Mouse (Mus musculus) c-Kit-positive CD71-positive TER-119-positive erythroid progenitor cells, embryonic 14.5 days (primary cell): ENCODE measurements around the gene Pdss2.
"Not testable (repeated sequence)": the region's sequence is repeated elsewhere in the genome, so short reads cannot be mapped to it uniquely, and the experiment has no call there.

Experiments used
- DNase-seq: peaks from one replicate; pipeline ENCODE4 v3.0.0-alpha.2; 2013; ENCODE audit warnings: low spot score

Pdss2 gene

DNA sequence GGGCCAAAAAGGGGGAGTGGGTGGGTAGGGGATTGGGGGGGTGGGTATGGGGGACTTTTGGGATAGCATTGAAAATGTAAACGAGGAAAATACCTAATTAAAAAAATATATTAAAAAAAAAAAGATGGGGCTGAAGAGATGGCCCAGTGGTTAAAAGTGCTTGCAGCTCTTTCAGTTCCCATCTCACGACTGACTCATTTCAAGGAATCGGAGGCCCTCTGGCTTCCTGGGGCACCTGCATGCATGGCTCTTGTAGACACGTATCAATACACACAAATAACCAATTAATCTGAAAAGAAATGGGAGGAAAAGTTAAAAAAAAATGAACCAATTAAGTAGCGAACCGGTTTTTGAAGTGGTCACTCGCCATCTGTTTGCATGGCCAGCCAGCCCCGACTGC is 155.5 kb downstream of the Pdss2 start:
- DNase-seq = no peak

DNA sequence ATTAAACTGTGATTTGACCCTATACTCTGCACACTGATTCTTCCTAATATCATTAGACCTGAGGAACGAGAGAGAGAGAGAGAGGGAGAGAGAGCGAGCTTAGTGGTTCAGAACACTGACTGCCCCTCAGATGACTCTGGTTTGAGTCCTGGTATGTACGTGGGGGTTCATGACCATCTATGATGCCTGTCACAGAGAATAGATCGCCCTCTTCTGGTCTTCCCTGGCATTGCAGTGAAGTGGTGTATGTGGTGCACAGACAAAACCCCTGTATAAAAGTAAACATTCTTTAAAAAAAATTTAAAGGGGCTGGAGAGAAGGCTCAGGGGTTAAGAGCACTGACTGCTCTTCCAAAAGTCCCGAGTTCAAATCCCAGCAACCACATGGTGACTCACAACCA is 157.0 kb downstream of the Pdss2 start:
- peak; percentile 60 for DNase-seq

DNA sequence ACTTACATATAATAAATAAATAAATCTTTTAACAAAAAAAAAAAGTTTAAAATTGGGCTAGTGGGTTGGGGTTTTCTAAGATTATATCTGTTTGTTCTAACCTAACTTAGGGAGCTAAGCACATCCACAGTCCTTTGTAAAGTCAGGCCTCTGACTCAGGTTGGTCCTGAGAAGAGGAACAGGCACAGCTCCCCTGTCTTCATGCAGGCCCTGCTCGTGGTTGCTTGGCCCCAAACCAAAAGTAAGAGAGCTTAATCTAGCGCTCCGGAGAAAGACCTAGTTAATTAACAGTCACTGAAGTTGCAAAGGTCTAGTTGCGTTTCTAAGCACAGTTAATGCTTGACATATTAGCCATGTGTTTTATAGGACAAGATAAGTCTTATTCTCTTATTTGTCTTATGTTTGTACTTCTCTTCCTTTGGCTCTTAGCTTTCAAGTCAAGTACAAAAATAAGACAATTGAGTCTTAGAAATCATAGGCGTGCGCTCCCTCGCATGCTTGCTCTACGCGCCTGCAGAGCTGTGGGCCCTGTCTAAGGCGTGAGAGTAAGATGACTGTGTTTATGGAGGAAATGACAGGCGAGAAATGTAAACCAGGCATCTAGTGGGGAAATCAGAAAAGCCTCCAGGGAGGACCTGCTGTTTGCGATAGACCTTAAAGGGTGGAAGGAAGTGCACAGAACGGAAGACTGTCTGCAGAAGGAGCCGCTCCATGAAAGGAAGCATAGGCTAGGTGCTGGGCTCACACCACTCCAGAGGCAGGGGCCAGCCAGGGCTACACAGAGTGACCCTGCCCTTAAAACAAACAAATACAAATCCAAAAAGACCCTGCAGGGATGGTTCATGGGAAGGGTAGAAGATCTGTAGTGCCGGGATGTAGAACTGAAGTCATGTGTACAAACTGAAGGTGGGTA is 157.7 kb downstream of the Pdss2 start:
- DNase-seq = no peak

DNA sequence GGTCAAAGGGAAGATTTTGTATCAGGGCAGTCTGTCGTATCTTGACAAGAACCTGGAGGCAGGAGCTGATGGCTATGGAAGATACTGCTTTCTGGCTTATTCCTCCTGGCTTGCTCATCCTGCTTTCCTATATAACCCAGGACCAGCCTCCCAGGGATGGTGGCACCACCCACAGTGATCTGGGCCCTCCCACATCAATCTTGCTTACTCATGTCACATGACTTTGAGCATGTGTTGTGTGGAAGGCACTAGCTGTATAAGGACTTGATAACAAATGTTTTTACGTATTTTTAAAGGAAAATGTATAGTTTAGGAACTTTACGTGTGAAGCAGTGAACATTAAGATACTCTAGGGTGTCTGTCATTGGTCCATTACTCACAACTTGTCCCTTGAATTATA is 161.4 kb downstream of the Pdss2 start:
- no peak for DNase-seq

DNA sequence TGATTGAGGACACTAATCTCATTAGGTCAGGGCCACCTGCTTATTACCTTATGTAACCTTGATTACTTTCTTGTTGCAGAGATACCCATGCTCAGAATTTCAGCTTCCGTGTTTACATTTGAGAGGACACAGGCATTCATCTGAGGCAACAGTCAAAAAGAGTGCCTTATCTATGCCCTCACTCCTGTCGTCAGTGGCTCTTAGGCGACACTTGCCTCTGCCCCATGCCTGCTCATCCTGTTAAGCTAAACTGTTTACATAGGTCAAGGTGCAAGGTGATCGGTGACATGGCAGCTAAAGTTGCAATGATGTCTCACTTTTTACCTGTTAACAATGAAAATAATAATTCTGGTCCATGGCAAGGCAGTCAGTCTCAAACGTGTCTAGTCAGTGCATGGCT is 163.3 kb downstream of the Pdss2 start:
- DNase-seq = no peak

DNA sequence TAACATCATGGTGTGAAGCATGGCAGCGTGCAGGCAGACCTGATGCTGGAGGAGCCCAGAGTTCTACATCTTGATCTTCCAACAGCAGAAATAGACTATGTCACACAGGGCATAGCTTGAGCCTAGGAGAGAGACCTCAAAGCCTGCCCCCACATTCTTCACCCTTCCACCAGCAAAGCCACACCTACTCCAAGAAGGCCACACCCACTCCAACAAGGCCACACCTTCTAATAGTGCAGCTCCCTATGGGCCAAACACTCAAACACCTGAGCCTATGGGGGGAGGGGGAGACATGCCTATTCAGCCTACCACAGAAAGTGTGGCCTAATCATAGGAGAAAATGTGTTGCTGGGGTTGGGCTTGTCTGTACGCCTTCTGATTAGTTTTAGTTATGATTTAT is 171.6 kb downstream of the Pdss2 start:
- no peak for DNase-seq

DNA sequence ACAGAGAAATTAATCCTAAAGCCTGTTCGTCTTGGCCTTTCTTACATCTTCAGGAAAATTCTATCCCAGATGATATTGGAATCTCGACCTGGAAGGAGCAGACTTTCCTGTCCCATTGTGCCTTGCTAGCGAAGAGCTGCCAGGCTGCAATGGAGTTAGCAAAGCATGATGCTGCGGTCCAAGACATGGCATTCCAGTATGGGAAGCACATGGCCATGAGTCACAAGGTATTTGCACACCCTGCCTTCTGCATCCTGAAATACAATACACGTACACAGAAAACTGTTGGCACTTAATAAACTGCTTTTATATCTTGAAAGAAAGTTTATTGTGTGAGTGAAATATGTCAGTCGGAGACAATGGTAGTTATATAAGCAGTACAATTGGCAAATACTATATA is 172.5 kb downstream of the Pdss2 start:
- no peak for DNase-seq

DNA sequence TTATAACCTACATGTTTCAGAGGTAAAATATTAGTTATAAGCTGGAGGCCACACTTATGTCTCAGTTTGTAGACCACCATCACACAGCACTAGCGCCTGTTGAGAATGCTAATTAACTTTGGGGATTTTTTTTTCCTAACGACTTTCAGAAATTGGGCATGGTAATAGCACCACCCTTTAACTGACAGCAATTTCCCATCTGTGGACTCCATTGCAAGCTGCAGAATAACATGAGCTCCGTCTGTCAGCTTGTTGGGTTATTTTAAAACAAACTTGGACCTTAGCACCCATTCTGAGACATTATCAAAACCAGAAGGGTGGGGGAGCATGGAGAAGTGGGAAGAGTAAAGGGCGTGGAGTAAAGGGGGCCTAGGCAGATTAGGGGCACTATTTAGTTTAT is 174.5 kb downstream of the Pdss2 start:
- no peak for DNase-seq

DNA sequence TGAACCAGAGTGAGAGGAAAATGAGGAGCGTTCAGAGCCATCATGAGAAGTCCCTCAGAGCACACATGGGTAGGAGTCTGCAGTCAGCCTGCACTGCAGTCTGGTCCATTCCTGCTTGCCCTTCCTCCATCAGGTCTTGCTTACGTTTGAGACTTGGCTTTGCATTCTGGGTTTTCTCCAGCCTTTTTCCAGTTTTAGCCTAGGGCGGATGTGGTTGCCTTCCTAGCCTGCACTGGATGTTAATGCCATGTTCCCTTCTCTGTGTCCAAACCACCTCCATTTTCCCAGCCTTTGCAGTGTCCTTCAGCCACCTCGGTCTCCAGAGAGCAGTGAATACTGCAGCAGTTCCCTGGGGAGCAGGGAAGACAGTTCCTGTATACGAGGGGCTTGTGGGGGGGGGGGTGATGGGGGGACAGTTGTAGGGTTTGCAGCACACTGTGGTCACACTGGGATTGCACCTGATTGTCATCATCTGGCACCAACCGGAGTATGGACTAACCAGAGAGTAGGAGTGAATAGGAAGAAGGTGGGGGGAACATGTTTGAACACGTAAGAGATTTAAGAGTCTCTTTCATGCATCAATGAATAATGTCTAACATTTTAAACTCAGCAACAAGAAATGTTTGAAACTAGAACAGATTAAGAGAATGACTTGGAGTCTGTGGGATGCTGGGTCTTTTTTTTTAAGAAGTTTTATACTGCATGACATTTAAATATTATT is 178.5 kb downstream of the Pdss2 start:
- DNase-seq = no peak

DNA sequence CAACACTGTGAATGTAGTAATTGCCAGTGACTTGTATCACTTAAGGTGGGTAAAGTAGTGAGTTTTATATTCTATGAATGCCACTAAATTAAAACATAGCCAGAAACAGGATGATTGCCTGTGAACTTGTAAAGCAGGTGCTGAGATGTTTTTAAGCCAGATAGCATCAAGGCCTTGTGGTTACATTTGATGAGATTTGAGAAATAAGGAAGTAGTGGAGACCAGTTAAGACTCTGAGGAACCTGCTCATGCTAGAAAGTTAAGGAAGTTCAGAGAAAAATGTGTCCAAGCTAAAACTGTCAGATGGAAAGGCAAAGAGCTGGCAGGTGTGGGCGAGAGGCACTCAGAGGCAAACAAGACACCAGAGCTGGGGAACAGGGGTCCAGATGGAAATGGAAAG is 184.8 kb downstream of the Pdss2 start:
- DNase-seq = no peak

DNA sequence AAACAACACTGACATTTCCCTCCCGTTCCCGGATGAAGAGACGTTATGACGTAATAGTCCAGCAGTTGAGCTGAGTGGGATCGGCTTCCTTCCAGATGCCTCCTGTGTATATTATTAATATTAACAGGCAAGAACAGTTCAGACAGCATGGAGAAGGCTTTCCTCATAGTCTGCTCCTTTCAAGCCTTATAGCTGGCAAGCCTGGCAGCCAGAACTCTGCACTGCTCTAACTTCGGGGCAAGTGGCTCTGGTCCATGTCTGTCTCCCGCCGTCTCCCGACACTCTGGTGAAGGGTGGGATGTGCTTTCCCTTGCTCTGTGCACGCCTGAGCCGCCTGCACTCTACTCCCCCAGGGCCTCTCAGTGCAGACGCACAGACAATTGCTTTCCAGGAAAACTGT is 185.6 kb downstream of the Pdss2 start:
- DNase-seq = no peak

DNA sequence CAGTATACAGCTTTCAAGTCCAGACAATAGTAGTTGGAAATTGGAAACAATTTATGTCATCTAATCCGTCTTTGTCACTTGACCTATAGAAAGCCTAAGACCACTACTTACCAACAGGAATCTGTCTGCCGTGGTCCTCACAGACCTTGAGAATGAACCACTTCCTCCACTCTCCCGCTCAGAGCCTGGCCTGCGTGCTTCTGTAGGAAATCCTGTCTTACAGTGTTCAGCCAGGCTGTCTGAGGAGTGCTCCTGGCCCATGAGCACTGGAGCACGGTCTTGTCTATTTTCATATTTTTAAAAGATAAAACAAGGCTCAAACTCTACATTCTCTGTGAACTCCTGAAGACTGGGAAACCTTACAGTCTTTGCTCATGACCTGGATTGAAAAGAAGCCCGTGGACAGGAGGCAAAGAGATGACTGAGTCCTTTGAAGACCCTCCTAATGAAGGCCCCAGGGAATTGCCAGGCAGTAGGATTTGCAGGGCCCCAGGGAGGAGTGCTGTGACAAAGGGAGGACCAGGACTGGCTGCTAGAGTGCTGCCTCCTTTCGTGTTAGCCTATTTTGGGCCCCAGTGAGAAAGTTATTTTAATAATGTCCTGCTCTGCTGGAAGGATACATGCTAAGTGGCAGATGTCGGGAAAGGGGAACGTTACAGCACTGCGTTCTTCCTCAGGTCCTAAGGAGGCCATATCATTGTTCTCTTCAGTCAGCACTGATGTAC is 188.4 kb downstream of the Pdss2 start:
- DNase-seq = no peak

DNA sequence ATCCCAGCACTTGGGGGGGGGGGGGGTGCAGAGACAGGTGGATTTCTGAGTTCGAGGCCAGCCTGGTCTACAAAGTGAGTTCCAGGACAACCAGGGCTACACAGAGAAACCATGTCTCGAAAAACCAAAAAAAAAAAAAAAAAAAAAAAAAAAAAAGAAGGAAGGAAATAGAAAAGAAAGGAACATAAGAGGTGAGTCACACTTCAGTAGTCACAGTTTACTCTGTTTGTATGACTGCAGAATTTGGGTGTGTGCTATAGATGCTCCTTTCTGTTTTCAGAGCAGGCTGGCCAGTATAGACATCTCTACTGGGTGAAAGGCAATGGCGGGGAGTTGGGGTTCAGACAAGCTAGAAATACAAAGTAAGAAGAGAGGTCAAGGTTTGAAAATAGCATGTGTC is 189.9 kb downstream of the Pdss2 start:
- DNase-seq = not testable (repeated sequence)

DNA sequence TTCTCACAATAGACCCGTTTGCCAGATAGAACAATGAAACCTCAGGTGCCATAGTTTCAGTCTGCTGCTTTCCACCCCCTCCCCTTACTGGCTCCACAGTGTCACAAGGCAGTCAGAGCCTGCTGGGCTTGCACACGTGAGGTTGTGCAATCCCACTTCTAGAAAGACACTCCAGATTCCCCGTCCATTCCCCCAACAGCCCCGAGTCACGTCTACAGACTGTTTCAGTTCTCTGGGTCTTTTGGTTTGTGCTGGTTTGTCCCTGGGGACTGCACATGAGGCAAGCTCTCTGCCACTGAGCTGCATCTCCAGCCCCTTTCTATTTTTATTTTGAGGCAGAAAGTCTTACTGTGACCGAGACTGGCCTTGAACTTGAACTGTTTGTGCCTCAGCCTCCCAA is 196.1 kb downstream of the Pdss2 start:
- DNase-seq = no peak

DNA sequence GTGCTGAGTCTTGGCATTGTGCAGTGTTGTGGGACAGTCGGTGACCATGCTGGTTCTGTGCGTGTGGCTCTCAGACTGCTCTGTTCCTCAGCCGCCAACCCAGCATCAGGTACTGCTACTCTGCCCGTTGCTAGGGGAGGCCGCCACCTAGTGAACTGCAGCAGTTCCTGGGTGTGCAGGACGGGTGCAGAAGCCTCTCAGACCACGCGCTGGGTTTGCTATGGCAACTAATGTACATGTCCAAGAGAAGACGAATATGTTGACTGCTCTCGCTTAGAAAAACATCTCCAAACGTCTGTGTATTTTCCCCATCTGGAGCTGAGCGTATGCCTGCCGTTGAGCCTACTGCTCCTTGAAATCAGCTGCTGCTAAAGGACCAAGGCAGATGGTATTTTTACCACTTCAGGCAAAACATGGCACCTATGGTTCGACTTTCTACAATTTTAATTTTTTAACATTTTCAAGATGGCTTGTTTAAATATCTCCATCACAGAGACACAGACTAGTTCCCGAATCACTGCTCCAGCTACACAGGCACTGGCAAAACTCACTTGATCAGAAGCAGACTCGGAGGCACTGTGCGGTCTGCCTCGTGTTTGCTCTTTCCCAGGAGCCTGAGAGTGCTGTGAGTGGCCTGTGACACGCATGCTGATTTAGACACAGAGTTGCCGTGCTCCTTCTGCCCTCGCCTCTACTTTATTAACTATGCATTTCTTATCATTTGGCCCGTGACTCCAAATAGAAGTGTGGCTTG is 199.6 kb downstream of the Pdss2 start:
- DNase-seq = no peak

DNA sequence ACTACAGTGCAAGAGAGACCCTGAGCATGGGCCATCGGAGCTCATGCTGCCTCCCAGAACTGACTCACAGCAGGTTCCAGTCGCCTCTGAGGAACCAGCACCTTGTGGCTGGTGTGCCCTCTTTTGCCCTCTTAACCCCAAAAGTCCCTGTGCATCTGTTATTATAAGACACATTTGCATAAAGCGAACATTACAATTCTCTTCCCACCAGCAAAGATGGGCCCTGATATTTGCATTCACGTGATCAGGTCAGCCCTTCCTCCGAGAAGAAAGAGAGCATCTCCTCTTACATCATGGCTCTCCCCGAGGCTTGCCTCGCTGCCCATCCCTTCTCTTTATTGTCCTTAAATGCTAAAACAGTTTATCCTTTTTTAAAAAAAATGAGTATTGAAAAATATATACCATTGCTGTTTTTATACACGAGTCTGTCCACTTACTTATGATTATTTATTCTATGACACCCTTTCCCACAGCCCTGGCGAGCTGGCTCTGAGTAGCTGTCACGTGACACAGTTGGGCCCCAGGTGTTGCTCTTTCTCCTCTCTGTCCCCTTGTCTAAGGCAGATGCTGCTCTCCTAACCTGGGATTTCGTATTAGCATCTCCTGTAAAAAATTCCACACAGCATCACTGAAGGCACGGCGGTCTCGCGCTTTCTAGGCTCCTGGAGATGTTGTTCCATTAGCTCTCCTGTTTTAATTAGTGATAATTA is 200.9 kb downstream of the Pdss2 start:
- no peak for DNase-seq

DNA sequence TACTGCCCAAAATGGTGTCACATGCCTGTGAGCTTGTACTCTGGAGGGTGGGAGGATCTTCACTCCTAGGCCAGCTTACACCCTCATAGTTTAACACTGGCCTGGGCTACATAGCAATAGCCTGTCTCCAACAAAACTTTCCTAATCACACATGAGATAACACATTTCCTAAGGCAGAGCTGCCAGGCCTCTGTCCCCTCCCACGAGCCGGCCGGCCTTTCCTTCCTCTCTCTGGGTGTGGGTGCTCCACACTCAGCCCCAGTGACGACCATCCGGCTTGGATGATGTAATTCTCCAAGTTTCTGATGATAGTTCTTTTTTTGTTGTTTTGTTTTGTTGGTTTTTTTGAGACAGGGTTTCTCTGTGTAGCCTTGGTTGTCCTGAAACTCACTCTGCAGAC is 203.3 kb downstream of the Pdss2 start:
- no peak for DNase-seq

DNA sequence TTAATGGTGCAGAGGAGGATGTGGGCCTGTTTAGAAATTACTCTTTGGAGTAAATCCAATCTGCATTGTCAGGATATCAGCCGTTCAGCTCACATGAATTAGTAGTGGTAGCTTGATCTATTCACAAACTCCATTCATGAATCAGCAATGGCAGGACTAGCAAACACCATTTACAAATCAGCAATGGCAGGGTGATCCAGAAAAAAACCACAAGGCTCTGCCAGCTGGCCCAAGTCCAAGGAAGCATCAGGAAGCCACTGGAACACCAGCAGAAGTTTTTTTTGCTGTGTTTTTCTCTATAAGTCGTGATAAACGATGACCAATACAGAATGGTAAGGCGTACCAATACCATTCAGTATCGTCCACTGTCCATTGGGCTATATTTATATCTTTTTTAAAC is 209.3 kb downstream of the Pdss2 start:
- no peak for DNase-seq

DNA sequence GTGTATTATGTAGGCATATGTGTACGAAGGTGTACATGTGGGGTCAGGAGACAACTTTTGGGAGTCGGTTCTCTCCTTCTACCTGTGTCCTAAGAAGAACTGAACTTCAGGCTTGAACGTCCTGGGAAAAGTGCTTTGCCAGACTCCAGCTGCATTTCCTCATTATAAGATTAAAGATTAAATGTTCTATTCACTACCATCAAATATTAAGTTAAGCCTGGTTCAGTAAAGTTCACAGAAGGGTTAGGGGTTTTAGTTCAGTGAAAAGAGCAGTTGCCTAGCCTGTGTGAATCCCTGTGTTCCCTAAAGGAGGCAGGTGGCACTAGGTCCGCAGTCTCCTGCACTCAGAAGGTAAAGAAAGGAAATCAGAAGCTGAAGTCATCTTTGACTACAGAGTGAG is 213.0 kb downstream of the Pdss2 start:
- no peak for DNase-seq

DNA sequence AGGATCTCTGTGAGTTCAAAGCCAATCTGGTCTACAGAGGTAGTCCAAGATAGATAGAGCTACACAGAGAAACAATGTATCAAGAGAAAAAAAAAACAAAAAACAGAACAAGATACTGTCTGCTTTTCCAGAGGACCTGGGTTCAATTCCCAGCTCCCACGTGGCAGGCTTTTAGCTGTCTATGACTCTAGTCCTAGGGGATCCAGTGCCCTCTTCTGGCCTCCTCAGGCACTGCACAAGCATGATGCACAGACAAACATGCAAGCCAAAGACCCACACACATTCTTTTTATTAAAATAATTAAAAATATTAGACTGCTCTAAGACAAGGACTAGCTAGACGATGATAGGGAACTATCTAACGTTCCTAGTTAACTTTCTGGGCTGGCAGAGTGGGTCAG is 214.5 kb downstream of the Pdss2 start:
- DNase-seq = no peak

DNA sequence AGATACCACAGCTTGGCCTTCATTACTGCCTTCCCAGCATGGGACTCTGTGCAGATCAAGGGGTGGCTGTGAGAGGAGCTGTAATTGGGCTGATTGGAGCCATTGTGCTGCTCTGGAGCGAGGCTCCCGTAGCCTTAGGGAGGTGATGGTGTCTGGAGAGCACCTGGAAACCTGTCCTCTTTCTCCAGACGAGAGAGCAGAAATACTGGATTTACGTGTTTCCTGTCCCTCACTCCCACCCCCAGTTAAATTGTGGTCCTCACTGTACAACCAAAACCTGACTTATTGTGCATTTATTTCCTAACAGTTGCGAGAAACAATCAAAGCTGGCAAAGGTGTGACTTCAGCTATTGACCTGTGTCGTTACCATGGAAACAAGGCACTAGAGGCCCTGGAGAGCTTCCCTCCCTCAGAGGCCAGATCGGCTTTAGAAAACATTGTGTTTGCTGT is 218.2 kb downstream of the Pdss2 start:
- no peak for DNase-seq
